8 mouse cellular contexts compared by ENCODE assay signal in the genomic region with DNA sequence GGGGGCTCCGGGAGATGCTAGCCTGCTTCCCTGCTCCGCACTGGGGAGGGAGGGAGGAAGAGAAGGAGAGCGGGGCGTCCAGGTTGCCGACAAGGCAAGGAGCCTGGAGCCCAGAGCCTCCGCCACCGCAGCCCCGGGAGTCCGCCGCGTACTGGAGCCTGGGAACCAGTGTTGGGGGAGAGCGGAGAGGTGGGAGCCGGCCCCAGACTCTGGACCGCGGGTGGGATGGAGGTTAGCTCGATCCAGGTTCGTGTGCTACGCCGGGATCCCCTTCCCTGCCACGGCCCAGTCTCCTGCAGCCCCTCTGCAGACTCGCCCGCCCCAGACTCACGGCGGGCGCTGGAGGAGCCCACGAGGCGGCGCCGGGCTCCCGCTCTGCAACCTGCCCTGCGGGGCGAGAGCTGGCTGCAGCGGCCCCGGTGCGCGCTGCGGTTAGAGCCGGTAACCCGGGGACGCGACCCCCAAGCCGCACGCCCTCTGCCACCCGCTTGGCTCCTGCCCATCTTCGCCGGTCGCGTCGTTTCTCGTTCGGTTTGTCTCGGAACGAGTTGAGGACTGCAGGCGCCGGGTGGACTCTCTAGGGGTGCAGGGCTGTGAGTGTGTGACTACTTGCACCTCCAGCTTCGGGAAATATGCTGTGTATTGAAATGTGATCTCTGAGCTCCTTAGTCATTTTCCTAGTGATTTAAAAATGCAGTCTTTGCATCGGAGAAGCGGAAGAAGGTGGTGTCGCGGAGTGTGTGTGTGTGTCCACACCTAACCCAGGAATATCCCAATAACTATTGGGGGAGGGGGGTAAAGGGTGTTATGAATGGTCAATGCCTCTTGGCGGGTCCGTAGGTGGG. TPM values are rescaled to one million over a fixed set of nuclear protein-coding genes. Genes with fewer than 3 reads are reported as not detected.
DNase-seq lines count a peak whose midpoint lies in the region; ATAC-seq and TF ChIP-seq lines count a peak whose summit lies in the region.

No protein-coding gene starts in this region.

- H3K4me3 ChIP-seq in lung, embryonic 14.5 days (ENCODE audit: low read depth, low read length), result peak overlapping the region; percentile 66
- H3K4me3 ChIP-seq in liver, embryonic 12.5 days, result peak overlapping the region; percentile 47
- H3K4me3 ChIP-seq in neural tube, embryonic 15.5 days (replicated peaks), result peak overlapping the region; percentile 77

- peak overlapping the region; percentile 78 for H3K27ac ChIP-seq in lung, embryonic 14.5 days (ENCODE audit: low read depth)
- H3K27ac ChIP-seq in liver, embryonic 12.5 days, result no peak overlapping the region
- peak overlapping the region; percentile 96 for H3K27ac ChIP-seq in neural tube, embryonic 15.5 days (replicated peaks)

- H3K9ac ChIP-seq in lung, embryonic 14.5 days, result peak overlapping the region; percentile 69
- H3K9ac ChIP-seq in liver, embryonic 12.5 days, result no peak overlapping the region
- peak overlapping the region; percentile 85 for H3K9ac ChIP-seq in neural tube, embryonic 15.5 days (replicated peaks)

- no peaks in the 10 kb centered on the region for H3K9me3 ChIP-seq in lung, embryonic 14.5 days (ENCODE audit: low read depth, low read length)
- H3K9me3 ChIP-seq in liver, embryonic 12.5 days (replicated peaks), result no peaks in the 10 kb centered on the region
- H3K9me3 ChIP-seq in neural tube, embryonic 15.5 days (replicated peaks), result no peaks in the 10 kb centered on the region

- peak; percentile 64 for ATAC-seq in lung, embryonic 14.5 days (ENCODE audit: insufficient read depth)
- ATAC-seq in liver, embryonic 12.5 days, result peak; percentile 44; the same call in 1 of the 2 replicates
- peak; percentile 80 for ATAC-seq in neural tube, embryonic 15.5 days (ENCODE audit: low FRiP score)

- H3K4me1 ChIP-seq in lung, embryonic 14.5 days (ENCODE audit: insufficient read depth), result peaks cover 3% of the 10 kb centered on the region; the same call in 1 of the 2 replicates
- H3K4me1 ChIP-seq in liver, embryonic 12.5 days, result peaks cover 5% of the 10 kb centered on the region; the same call in 1 of the 2 replicates
- H3K4me1 ChIP-seq in neural tube, embryonic 15.5 days, result peaks cover 42% of the 10 kb centered on the region

- 0 out of 2 replicates have a peak, but pooled peaks have one; percentile 7 for TF ChIP-seq CTCF in lung, embryonic 14.5 days (IDR thresholded peaks at IDR 0.05; ENCODE audit: low read depth)

- H3K4me2 ChIP-seq in lung, embryonic 14.5 days, result peak overlapping the region; percentile 96
- H3K4me2 ChIP-seq in liver, embryonic 12.5 days, result peak overlapping the region; percentile 64
- peak overlapping the region; percentile 96 for H3K4me2 ChIP-seq in neural tube, embryonic 15.5 days

- no peaks in the 10 kb centered on the region for H3K36me3 ChIP-seq in lung, embryonic 14.5 days (ENCODE audit: insufficient read depth)
- no peaks in the 10 kb centered on the region for H3K36me3 ChIP-seq in liver, embryonic 12.5 days
- H3K36me3 ChIP-seq in neural tube, embryonic 15.5 days, result no peaks in the 10 kb centered on the region

- under 1% methylated on average over 60 of the region's 62 CpGs for WGBS in lung, embryonic 14.5 days
- WGBS in liver, embryonic 12.5 days (ENCODE audit: insufficient replicate concordance), result under 1% methylated on average over 52 of the region's 62 CpGs
- WGBS in neural tube, embryonic 15.5 days, result under 1% methylated on average over 58 of the region's 62 CpGs

- 0 out of 2 replicates have a peak, but pooled peaks cover 10% of the 10 kb centered on the region for H3K27me3 ChIP-seq in lung, embryonic 14.5 days (ENCODE audit: insufficient read depth, low read length)
- H3K27me3 ChIP-seq in liver, embryonic 12.5 days (replicated peaks), result peaks cover 79% of the 10 kb centered on the region
- H3K27me3 ChIP-seq in neural tube, embryonic 15.5 days (replicated peaks), result 0 out of 2 replicates have a peak, but pooled peaks cover 3% of the 10 kb centered on the region

- peak; percentile 81 for DNase-seq in lung, embryonic 14.5 days
- no peak for DNase-seq in lung, postnatal 25 days (ENCODE audit: low spot score)
- DNase-seq in cerebellum, adult 8-10 months, result peak; percentile 9
- peak; percentile 46 to 55 for DNase-seq in frontal cortex, postnatal 36 days (ENCODE audit: low spot score in 2 of 2)
- DNase-seq in kidney, adult 18-20 months, result peak; percentile 49
- DNase-seq in spleen, postnatal 14 days (ENCODE audit: low spot score in 2 of 2), result no peak

RNA-seq across cellular contexts. Expression of gene Tenm4, which starts 39.7 kb away (rescaled TPM):
- polyA plus RNA-seq in lung, embryonic 14.5 days (2014; fragmentation: Nextera tagmentation; extraction: Ambion mirVana), result 24.3 and 24.9 TPM in 2 replicates
- polyA plus RNA-seq in liver, embryonic 12.5 days (2016; fragmentation: Nextera tagmentation; extraction: Ambion mirVana), result 1.9 and 2.3 TPM in 2 replicates
- 49.7 and 52.4 TPM in 2 replicates for polyA plus RNA-seq in neural tube, embryonic 15.5 days (2015; fragmentation: Nextera tagmentation; extraction: Ambion mirVana)

Comparison
In these comparisons a context has a peak if more than half of its experiments do, and no peak if none do; other contexts are left out.
1. DNase-seq: peak in lung, embryonic 14.5 days (single experiment), cerebellum, adult 8-10 months (single experiment), frontal cortex, postnatal 36 days (2 of 2) and kidney, adult 18-20 months (single experiment); none in lung, postnatal 25 days (single experiment) and spleen, postnatal 14 days (0 of 2).
2. Peak in every context shown above with its lines, with median percentiles within 50 percentile points of each other: ATAC-seq, H3K4me2 ChIP-seq and H3K4me3 ChIP-seq.